Mouse (Mus musculus) layer of hippocampus, postnatal 10 days (tissue): ENCODE measurements around the gene Defb35. TPM values are rescaled to one million over a fixed set of nuclear protein-coding genes. Genes with fewer than 3 reads are reported as not detected.
"Not testable (repeated sequence)": the region's sequence is repeated elsewhere in the genome, so short reads cannot be mapped to it uniquely, and the experiment has no call there.

Experiments used
- DNase-seq, 2 experiments: peaks; one replicate each; pipeline ENCODE4 v3.0.0; 2021; ENCODE audit warnings: low spot score in 2 of 2
- long read RNA-seq: library from polyadenylated mRNA; stranded (forward); transcript quantifications from one replicate; pipeline ENCODE4 v2.0.0, GENCODE M21; 2023
- total RNA-seq, 2 experiments: library from RNA; stranded (reverse); gene quantifications; 2 replicates each; pipeline ENCODE4 v1.2.3; 2021

Defb35 gene
- not detected for total RNA-seq
- long read RNA-seq: 0 reads

GRCm38 (mm10) chr8:21938052-21938451, at the start of gene Defb35:
Gene Defb35 (plus strand): TSS chr8:21938352.
- DNase-seq: not testable (repeated sequence)

DNA sequence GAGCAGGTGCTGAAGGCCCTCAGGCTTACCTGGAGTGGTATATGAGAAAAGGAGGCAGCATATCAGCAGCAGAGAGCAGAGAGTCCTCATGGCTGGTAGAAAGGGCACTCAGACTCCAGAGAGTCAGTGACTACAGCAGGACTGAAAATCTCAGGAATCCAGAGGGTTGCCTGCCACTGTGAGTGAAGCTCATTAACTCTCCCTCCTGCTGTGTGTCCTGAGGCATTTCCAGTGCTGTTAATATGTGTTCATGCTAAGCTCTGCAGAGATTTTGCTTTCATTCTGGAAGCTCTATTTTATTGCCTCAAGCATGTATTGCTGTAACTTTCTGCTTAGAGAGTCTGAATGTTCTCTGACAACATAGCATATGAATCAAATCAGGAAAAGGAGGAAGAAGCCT, 31.9 kb upstream of the Defb35 start, which contains the start of gene Defb11:
Gene Defb11, minus strand, starts transcription at position 123 of the 400 bp plus-strand sequence.
- not testable (repeated sequence) for DNase-seq

- DNase-seq: no peak
These were observed 26.2 kb upstream of the Defb35 start for GRCm38 (mm10) chr8:21911931-21912330.

DNA sequence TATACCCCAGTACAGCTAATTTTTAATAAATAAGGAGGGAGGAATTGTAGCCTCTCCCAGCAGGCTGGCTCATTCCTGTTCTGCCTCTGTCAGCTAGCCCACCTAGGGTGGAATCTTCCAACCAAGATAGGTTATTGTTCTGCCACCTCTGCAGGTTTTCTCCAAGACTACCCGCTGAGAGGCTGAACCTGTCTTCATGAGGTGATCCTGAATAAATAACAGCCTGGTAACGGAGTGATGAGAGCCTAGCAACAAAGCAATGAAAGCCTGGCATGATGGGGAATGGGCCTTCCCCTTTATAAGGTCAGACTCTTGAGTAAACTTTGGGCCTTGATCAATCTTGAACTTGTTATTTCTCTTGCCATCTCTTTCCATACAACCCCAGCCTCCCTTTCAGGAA, 25.6 kb upstream of the Defb35 start:
- DNase-seq: no peak

- DNase-seq: peak in 1 of 2 experiments; percentile 5
These were observed 22.5 kb upstream of the Defb35 start for GRCm38 (mm10) chr8:21915625-21916024.

DNA sequence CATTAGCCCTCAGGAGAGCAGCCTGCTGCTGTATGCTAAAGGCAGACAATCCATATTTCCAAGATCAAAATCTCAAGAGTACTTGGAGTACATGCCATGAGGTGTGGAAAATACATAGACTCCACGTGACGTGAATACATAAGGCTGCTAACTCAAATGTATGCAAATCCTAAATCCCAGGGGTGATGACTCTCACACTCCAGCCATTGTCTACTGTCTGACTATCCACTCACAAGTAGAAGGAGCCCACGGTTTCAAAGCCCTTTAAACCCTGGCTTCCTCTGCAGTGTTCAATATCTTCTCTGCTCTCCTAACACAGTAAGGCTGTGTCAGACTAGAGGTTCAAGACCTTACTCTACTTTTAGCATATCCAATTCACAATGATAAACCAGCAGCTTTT, 7.4 kb upstream of the Defb35 start:
- not testable (repeated sequence) for DNase-seq

GRCm38 (mm10) chr8:21932610-21933009, 5.5 kb upstream of the Defb35 start, which contains the start of gene Defb15:
Gene Defb15 (minus strand): TSS chr8:21932710.
- DNase-seq: no peak

- DNase-seq: no peak
These were observed 8.3 kb downstream of the Defb35 start, which contains the start of gene Defb13 for GRCm38 (mm10) chr8:21946462-21946861. Gene Defb13 (plus strand): TSS chr8:21946762.

- DNase-seq: no peak
These were observed 9.3 kb downstream of the Defb35 start for GRCm38 (mm10) chr8:21947311-21948017.

DNA sequence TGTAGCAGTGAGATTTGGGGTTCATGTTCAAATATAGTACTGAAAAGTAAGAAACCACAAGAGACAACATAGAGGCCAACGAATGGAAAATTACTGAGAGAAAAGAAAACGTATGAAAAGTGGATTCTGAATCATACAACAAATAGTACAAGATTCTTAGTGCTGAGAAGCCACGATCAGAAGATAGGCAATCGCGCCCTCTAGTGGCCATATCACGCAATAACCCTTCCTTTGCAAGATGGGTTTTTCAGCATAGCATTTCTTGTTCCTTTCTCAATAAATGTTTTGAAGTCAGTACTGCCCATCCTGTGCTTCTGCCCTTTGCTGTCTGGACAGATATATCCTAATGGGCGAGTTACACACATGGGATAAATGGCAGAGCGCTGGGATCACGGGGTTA, 17.2 kb downstream of the Defb35 start:
- peak; percentile 49 to 70 for DNase-seq

DNA sequence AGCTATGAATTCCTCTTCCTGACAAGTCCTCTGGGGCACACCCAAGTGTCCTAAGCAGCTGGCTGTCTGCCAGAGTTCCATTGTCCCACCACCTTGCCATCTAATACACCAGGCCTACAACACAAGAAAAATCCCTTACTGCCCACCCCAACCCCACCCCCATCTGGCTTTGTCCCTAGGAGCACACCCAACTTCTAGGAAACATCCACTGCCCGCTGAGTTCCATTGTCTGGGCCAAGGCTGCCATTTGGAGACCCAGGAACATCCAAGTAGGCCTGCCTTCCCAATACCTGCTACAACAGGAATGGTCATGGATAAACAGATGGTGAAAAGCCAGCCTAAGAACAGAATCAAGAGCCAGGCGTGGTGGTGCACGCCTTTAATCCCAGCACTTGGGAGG, 18.2 kb downstream of the Defb35 start:
- DNase-seq: no peak

GRCm38 (mm10) chr8:21958414-21958813, 20.3 kb downstream of the Defb35 start, which contains the start of gene Fam90a1a:
Gene Fam90a1a (plus strand): TSS chr8:21958714.
- DNase-seq: no peak

- no peak for DNase-seq
These were observed 28.5 kb downstream of the Defb35 start for GRCm38 (mm10) chr8:21966646-21967045.

- no peak for DNase-seq
These were observed 31.3 kb downstream of the Defb35 start, which contains the start of gene Ccdc70 for GRCm38 (mm10) chr8:21969475-21969874. Gene Ccdc70 (plus strand): TSS chr8:21969775.

- peak; percentile 17 to 28 for DNase-seq
These were observed 40.0 kb downstream of the Defb35 start for GRCm38 (mm10) chr8:21978193-21978592.

DNA sequence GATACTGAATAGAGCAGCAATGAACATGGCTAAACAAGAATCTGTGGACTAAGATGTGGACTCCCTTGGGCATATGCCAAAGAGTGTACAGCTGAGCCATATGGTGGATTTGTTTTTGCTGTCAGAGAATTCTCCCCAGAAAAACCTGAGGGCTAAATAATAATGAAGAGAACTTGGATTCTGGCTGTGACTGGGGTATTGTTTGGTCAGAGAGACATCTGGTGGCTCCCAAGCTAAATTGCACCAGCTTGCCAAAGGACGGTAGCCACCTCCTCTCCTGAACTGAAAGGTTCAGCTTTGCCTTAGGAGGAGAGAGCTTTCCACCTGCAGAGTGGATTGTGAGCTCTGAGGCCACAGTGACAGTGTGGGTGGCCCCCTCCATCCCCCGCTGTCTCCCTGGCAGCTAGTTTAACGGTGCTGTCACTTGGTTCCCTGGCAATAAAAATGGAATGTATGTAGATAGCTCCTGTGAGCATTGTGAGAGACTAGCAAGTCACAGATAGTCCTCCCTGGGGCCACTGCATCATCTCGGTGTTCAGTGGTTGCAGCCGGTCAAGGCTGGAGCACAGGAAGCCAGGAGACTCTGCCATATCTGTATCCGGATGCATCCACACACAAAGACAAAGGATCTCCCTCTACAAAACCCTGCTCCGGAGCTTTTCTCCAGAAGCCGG, 43.6 kb downstream of the Defb35 start:
- DNase-seq: peak; percentile 19 to 39

Other genes starting within 250 kb of the Defb35 start
- gene AY761184, start 234.7 kb upstream of the Defb35 start, total RNA-seq: not detected
- gene Defa24, start 203.9 kb upstream of the Defb35 start, total RNA-seq: not detected
- gene Defb50, start 114.8 kb upstream of the Defb35 start, total RNA-seq: not detected
- not detected for gene Defb2, start 98.4 kb upstream of the Defb35 start, total RNA-seq
- not detected for gene Defb10, start 79.5 kb upstream of the Defb35 start, total RNA-seq
- not detected for gene Defb9, start 52.9 kb upstream of the Defb35 start, total RNA-seq
- gene Defb11, start 31.9 kb upstream of the Defb35 start, total RNA-seq: 1 to 10 TPM in 1 of 2 experiments, not detected in 1; 2.0 TPM
- gene Defb15, start 5.6 kb upstream of the Defb35 start, total RNA-seq: not detected
- gene Defb13, start 8.4 kb downstream of the Defb35 start, total RNA-seq: not detected
- not detected for gene Fam90a1a, start 20.4 kb downstream of the Defb35 start, total RNA-seq
- gene Ccdc70, start 31.4 kb downstream of the Defb35 start, total RNA-seq: not detected
- gene Atp7b, start 122.0 kb downstream of the Defb35 start, total RNA-seq: 1 to 10 TPM; 3.7 to 4.2 TPM
- gene Alg11, start 122.4 kb downstream of the Defb35 start, total RNA-seq: 10 to 100 TPM; 26.7 to 33.2 TPM
- under 1 TPM; 0.62 to 0.91 TPM for gene Nek5, start 186.7 kb downstream of the Defb35 start, total RNA-seq
- 1 to 10 TPM; 3.0 TPM for gene Nek3, start 228.1 kb downstream of the Defb35 start, total RNA-seq
- 1 to 10 TPM; 4.8 to 5.8 TPM for gene Ckap2, start 247.5 kb downstream of the Defb35 start, total RNA-seq